Mouse (Mus musculus) liver, postnatal 0 days (tissue): ENCODE data around the gene Gm49361. TPM values are rescaled to one million over a fixed set of nuclear protein-coding genes. Genes with fewer than 3 reads are reported as not detected.

Experiments used
- ATAC-seq: fragments of 200-750 bp; cut with Nextera tagmentation; 2 replicates; pipeline ENCODE4 v1.8.0; 2017; ENCODE audit warnings: mild to moderate bottlenecking, moderate library complexity
- DNase-seq: peaks from one replicate; pipeline ENCODE4 v3.0.0-alpha.2; 2016
- H3K27ac ChIP-seq: fragments of 300-500 bp; sonication (generic); 2 replicates; pipeline ENCODE4 v1.5.1; 2014; ENCODE audit warnings: antibody characterized with exemption, moderate library complexity, mild to moderate bottlenecking, low read depth
- H3K27me3 ChIP-seq: fragments of 300-500 bp; sonication (generic); 2 replicates; pipeline ENCODE4 v1.6.1; 2014; ENCODE audit warnings: low read length, control low read depth, mixed read lengths; ENCODE audit not compliant: insufficient read depth
- H3K36me3 ChIP-seq: fragments of 300-500 bp; sonication (generic); replicated peaks from 2 replicates; pipeline ENCODE4 v1.6.1; 2014; ENCODE audit warnings: mild to moderate bottlenecking, control low read depth, low read length, moderate library complexity, mixed read lengths; ENCODE audit not compliant: insufficient read depth
- H3K4me1 ChIP-seq: fragments of 300-500 bp; sonication (generic); 2 replicates; pipeline ENCODE4 v1.6.1; 2014; ENCODE audit warnings: antibody characterized with exemption, mild to moderate bottlenecking, control low read depth; ENCODE audit not compliant: insufficient read depth
- H3K4me2 ChIP-seq: fragments of 300-500 bp; sonication (generic); 2 replicates; pipeline ENCODE4 v1.6.1; 2014; ENCODE audit warnings: low read depth, mild to moderate bottlenecking, low read length, moderate library complexity, mixed read lengths
- H3K4me3 ChIP-seq: fragments of 300-500 bp; sonication (generic); 2 replicates; pipeline ENCODE4 v1.5.1; 2014; ENCODE audit warnings: low read depth, low read length
- H3K9ac ChIP-seq: fragments of 300-500 bp; sonication (generic); replicated peaks from 2 replicates; pipeline ENCODE4 v1.6.1; 2014; ENCODE audit warnings: mild to moderate bottlenecking, moderate library complexity
- H3K9me3 ChIP-seq: fragments of 300-500 bp; sonication (generic); 2 replicates; pipeline ENCODE4 v1.6.1; 2016; ENCODE audit warnings: mild to moderate bottlenecking, control low read depth, low read length, mixed read lengths
- CTCF ChIP-seq: sonication (generic); IDR thresholded peaks from 2 replicates; pipeline ENCODE4 v1.5.1; 2016; ENCODE audit warnings: antibody characterized with exemption, low read depth
- EP300 ChIP-seq: IDR thresholded peaks from 2 replicates; pipeline ENCODE4 v1.6.1; 2016; ENCODE audit warnings: antibody characterized with exemption, low read depth, mild to moderate bottlenecking
- WGBS: fragments of 180-500 bp; shearing (Covaris S2); extraction: QIAGEN DNeasy Blood & Tissue Kit; methylation state at CpG from one replicate; pipeline ENCODE4 v1.1.7; 2014; ENCODE audit not compliant: insufficient replicate concordance; 5-methylcytosine and 5-hydroxymethylcytosine counted together
- polyA plus RNA-seq: library from polyadenylated mRNA; unstranded; fragments of >200 nt; fragmentation: Nextera tagmentation; extraction: Ambion mirVana; gene quantifications from 2 replicates; pipeline ENCODE4 v1.2.1, GENCODE M21; 2015

The Gm49361 gene
- polyA plus RNA-seq, 1 experiment from 2014 or later = not detected

DNA sequence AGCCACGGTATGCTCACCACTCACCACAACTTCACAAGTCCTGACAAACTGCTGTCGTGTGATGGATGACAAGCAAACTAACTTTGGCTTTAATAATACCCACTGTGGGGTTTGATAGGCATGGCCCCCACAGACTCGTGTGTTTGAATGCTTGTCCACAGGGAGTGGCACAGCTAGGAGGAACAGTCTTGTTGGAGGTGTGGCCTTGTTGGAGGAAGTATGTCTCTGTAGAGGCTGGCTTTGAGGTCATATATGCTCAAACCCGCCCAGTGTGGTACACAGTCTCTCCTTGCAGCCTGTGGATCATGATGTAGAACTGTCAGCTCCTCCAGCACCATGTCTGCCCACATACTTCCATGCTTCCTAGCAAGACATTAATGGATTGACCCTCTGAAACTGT lies 27.7 kb downstream of the Gm49361 start:
- no peak overlapping the region for H3K4me2 ChIP-seq
- H3K36me3 ChIP-seq = peaks cover 13% of the 10 kb centered on the region; the same call in 1 of the 2 replicates
- H3K27ac ChIP-seq = no peak overlapping the region
- DNase-seq (no peak), ATAC-seq (no peak)
- no peak for TF ChIP-seq CTCF
- no peak for TF ChIP-seq EP300
- 68% methylated on average over 4 of the region's 4 CpGs for WGBS
- H3K9ac ChIP-seq = no peak overlapping the region
- no peaks in the 10 kb centered on the region for H3K27me3 ChIP-seq
- H3K4me3 ChIP-seq = no peak overlapping the region
- peaks cover 6% of the 10 kb centered on the region; the same call in 1 of the 2 replicates for H3K4me1 ChIP-seq
- H3K9me3 ChIP-seq = no peaks in the 10 kb centered on the region

DNA sequence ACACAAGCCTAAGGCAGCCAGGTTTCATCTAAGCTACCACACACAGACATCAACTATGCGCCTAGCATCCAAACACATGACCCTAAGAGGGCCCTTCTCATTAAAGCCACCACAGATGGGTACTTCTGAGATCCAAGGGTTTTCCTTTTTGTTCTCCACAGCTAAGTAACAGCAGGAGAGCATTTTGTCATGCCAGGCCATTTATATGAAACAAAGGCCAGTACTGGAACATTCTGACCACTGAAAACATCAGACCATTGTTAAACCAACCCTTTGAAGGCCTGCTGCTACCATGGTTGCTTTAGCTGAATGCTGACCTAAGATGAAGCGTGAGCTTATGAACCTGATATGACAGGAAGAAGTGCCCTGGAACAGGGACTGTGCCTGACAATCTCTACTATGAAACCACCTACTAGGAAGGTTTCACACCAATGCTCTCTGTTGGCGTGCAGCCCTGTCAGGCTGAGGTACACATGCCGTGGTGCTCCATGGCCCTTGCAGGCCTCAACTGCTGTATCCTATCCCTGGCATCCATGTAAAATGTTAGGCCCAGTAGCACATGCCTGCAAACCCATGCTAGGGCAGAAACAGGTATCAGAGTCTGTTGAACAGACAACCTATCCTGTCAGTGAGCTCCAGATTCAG lies 29.2 kb downstream of the Gm49361 start:
- ATAC-seq (no peak), DNase-seq (no peak)
- Histone ChIP-seq H3K36me3 (peaks cover 9% of the 10 kb centered on the region), H3K4me2 (no peak overlapping the region), H3K9ac (no peak overlapping the region), H3K4me1 (peaks cover 18% of the 10 kb centered on the region), H3K27me3 (no peaks in the 10 kb centered on the region), H3K9me3 (no peaks in the 10 kb centered on the region), H3K4me3 (no peak overlapping the region), H3K27ac (no peak overlapping the region)
- TF ChIP-seq EP300 (no peak), CTCF (no peak)
- 86% methylated on average over 4 of the region's 4 CpGs for WGBS

DNA sequence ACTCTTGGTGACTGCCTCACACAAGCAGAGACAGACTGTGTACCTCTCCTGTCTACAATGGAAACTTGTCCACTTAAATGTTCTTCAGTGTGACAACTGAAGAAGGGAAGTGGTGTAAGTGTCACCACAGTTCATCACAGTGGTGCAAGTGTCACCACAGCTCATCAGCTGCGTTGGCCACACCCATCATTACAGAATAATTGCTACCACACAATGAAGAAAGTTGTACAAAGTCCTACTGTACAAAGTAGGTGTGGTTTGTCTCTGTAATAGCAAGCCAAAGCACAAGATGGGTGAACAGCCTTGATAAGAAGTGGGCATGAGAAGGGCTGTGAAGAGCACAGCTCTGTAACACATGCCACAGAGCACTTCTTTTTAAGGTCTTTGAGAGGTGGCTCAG lies 33.0 kb downstream of the Gm49361 start:
- DNase-seq = peak; percentile 34

DNA sequence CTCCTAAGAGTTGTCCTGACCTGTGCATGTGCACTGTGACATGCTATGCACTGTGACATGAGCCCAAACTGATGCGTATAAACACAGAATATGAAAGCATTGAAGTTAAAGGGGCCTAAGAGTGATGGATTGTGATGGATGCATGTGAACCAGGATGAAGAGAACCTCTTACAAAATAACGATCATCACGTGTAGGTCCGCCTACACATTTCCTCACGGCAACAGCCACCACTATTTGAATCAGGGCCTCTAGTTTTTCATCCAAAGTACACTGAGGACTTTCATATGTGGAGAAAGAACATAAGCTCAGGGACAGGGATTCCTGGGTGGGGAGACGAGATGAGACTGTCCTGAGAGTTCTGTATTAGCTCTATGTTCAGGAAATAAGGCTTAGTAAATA lies 34.8 kb downstream of the Gm49361 start:
- no peak for DNase-seq

More for the DNA sequence above, 33.0 kb downstream of the Gm49361 start:
- Histone ChIP-seq H3K9me3 (no peaks in the 10 kb centered on the region), H3K27ac (no peak overlapping the region; the same call in 1 of the 2 replicates), H3K4me1 (peaks cover 25% of the 10 kb centered on the region), H3K27me3 (no peaks in the 10 kb centered on the region), H3K4me3 (no peak overlapping the region), H3K36me3 (peaks cover 9% of the 10 kb centered on the region), H3K9ac (no peak overlapping the region), H3K4me2 (no peak overlapping the region)
- TF ChIP-seq CTCF = no peak
- no peak for TF ChIP-seq EP300
- ATAC-seq = peak; percentile 78
- 36% methylated on average over 1 of the region's 1 CpGs for WGBS

DNA sequence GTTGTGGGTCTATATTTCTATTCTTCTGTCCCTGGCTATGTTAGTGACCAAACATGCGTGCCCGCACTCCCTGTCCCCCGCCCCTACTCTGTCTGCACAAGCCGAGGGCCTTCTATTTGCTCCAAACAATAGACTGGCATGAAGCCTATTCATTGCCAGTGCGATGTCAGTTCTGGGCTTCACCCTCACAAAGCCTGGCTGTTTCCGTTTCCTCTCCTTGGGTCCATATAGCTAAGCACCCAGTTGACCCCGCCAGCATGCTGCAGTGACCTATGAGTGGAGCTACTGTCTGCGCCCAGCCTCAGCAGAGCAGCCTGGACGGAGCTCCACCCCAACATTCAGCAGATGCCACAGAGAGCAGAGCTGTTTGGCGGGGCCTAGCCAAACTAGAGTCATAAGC lies 36.7 kb downstream of the Gm49361 start:
- DNase-seq = no peak
- peaks cover 25% of the 10 kb centered on the region for H3K4me1 ChIP-seq

More for the DNA sequence above, 34.8 kb downstream of the Gm49361 start:
- no peak overlapping the region for H3K4me2 ChIP-seq
- peaks cover 4% of the 10 kb centered on the region; the same call in 1 of the 2 replicates for H3K36me3 ChIP-seq
- H3K9ac ChIP-seq = no peak overlapping the region
- H3K27ac ChIP-seq = no peak overlapping the region
- no peak for TF ChIP-seq EP300
- no peak for TF ChIP-seq CTCF
- no peak overlapping the region for H3K4me3 ChIP-seq
- H3K9me3 ChIP-seq = no peaks in the 10 kb centered on the region
- no peaks in the 10 kb centered on the region for H3K27me3 ChIP-seq
- WGBS = 73% methylated on average over 6 of the region's 6 CpGs
- ATAC-seq = no peak
- peaks cover 25% of the 10 kb centered on the region for H3K4me1 ChIP-seq

DNA sequence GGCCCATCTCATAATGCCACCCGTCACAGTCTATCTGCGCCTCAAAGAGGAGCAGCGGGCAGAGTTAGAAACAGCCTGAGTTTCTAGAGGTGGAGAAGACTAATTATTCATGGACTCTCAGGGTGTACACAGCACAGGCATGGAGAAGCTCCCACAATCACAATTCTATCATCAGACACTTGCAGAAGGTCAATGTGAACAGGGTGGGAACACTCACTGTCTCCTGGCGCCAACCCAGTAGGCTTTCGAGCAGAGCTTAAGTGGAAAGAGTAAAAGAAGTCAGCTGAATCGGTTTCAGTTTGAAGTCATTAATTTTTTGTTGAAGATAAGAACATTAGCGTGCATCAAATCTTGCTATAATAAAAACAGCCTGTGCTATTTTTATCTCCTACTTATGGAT lies 37.3 kb downstream of the Gm49361 start:
- H3K9ac ChIP-seq = no peak overlapping the region
- DNase-seq = no peak
- no peak overlapping the region for H3K4me2 ChIP-seq
- peaks cover 22% of the 10 kb centered on the region for H3K4me1 ChIP-seq
- H3K27me3 ChIP-seq = no peaks in the 10 kb centered on the region
- H3K36me3 ChIP-seq = peaks cover 9% of the 10 kb centered on the region
- no peaks in the 10 kb centered on the region for H3K9me3 ChIP-seq
- no peak overlapping the region for H3K27ac ChIP-seq
- no peak for ATAC-seq
- WGBS = 82% methylated on average over 7 of the region's 7 CpGs
- H3K4me3 ChIP-seq = no peak overlapping the region
- TF ChIP-seq CTCF = no peak
- TF ChIP-seq EP300 = no peak

More for the DNA sequence above, 36.7 kb downstream of the Gm49361 start:
- H3K4me3 ChIP-seq = no peak overlapping the region
- ATAC-seq = no peak
- H3K27me3 ChIP-seq = no peaks in the 10 kb centered on the region
- H3K4me2 ChIP-seq = no peak overlapping the region
- H3K27ac ChIP-seq = no peak overlapping the region
- TF ChIP-seq CTCF = no peak
- no peak for TF ChIP-seq EP300
- peaks cover 7% of the 10 kb centered on the region for H3K36me3 ChIP-seq
- H3K9me3 ChIP-seq = no peaks in the 10 kb centered on the region
- 80% methylated on average over 10 of the region's 10 CpGs for WGBS
- no peak overlapping the region for H3K9ac ChIP-seq
